Mouse (Mus musculus): ENCODE measurements at regions not wholly inside any gene's neighbourhood (a gene's known extent, or its start where the extent isn't known, plus 50 kb on each side); places are given as distances from the start of the nearest gene placed in this dataset.

GRCm38 (mm10) chr12:59724951-59725350 lies 505.4 kb upstream of the Fbxo33 start:
- H3K4me1 ChIP-seq (replicated peaks): no peaks in the 10 kb centered on the region
- H3K27ac ChIP-seq: no peak overlapping the region
- H3K27me3 ChIP-seq (ENCODE audit: insufficient read depth, poor library complexity, severe bottlenecking): no peaks in the 10 kb centered on the region
- no peaks in the 10 kb centered on the region for H3K9me3 ChIP-seq
- no peak overlapping the region for H3K4me3 ChIP-seq
- WGBS: 86% methylated on average over 1 of the region's 1 CpGs
- no peak for DNase-seq (ENCODE audit: low spot score)
- H3K36me3 ChIP-seq: no peaks in the 10 kb centered on the region

- DNase-seq (ENCODE audit: low spot score): no peak
- Histone ChIP-seq H3K36me3 (no peaks in the 10 kb centered on the region), H3K27me3 (ENCODE audit: insufficient read depth, poor library complexity, severe bottlenecking) (no peaks in the 10 kb centered on the region), H3K27ac (no peak overlapping the region), H3K4me3 (no peak overlapping the region), H3K4me1 (replicated peaks) (no peaks in the 10 kb centered on the region), H3K9me3 (no peaks in the 10 kb centered on the region)
- 77% methylated on average over 6 of the region's 6 CpGs for WGBS
Measured at GRCm38 (mm10) chr12:59722471-59723182, 503.1 kb upstream of the Fbxo33 start.

GRCm38 (mm10) chr12:59713216-59713615 lies 493.7 kb upstream of the Fbxo33 start:
- 73% methylated on average over 3 of the region's 3 CpGs for WGBS
- H3K4me3 ChIP-seq: no peak overlapping the region
- no peaks in the 10 kb centered on the region for H3K4me1 ChIP-seq (replicated peaks)
- H3K36me3 ChIP-seq: no peaks in the 10 kb centered on the region
- no peak for DNase-seq (ENCODE audit: low spot score)
- no peak overlapping the region for H3K27ac ChIP-seq
- H3K27me3 ChIP-seq (ENCODE audit: insufficient read depth, poor library complexity, severe bottlenecking): no peaks in the 10 kb centered on the region
- no peaks in the 10 kb centered on the region for H3K9me3 ChIP-seq

GRCm38 (mm10) chr12:59683235-59683634 lies 463.7 kb upstream of the Fbxo33 start:
- Histone ChIP-seq H3K4me3 (no peak overlapping the region), H3K36me3 (no peaks in the 10 kb centered on the region), H3K4me1 (replicated peaks) (no peaks in the 10 kb centered on the region), H3K9me3 (no peaks in the 10 kb centered on the region), H3K27ac (no peak overlapping the region), H3K27me3 (ENCODE audit: insufficient read depth, poor library complexity, severe bottlenecking) (no peaks in the 10 kb centered on the region)
- no peak for DNase-seq (ENCODE audit: low spot score)
- 89% methylated on average over 2 of the region's 2 CpGs for WGBS

- Histone ChIP-seq H3K4me1 (replicated peaks) (no peaks in the 10 kb centered on the region), H3K9me3 (no peaks in the 10 kb centered on the region), H3K27me3 (ENCODE audit: insufficient read depth, poor library complexity, severe bottlenecking) (no peaks in the 10 kb centered on the region), H3K27ac (no peak overlapping the region), H3K36me3 (no peaks in the 10 kb centered on the region), H3K4me3 (no peak overlapping the region)
- DNase-seq (ENCODE audit: low spot score): no peak
Measured at GRCm38 (mm10) chr12:59663161-59663560, 443.6 kb upstream of the Fbxo33 start.

GRCm38 (mm10) chr12:59630678-59631077 lies 411.2 kb upstream of the Fbxo33 start:
- WGBS: 73% methylated on average over 1 of the region's 1 CpGs
- DNase-seq (ENCODE audit: low spot score): no peak
- Histone ChIP-seq H3K27me3 (ENCODE audit: insufficient read depth, poor library complexity, severe bottlenecking) (no peaks in the 10 kb centered on the region), H3K4me1 (replicated peaks) (no peaks in the 10 kb centered on the region), H3K4me3 (no peak overlapping the region), H3K36me3 (no peaks in the 10 kb centered on the region), H3K27ac (no peak overlapping the region), H3K9me3 (no peaks in the 10 kb centered on the region)

- no peak overlapping the region for H3K4me3 ChIP-seq
- WGBS: 85% methylated on average over 3 of the region's 3 CpGs
- DNase-seq (ENCODE audit: low spot score): no peak
- no peaks in the 10 kb centered on the region for H3K9me3 ChIP-seq
- H3K4me1 ChIP-seq (replicated peaks): no peaks in the 10 kb centered on the region
- H3K27ac ChIP-seq: no peak overlapping the region
- H3K36me3 ChIP-seq: no peaks in the 10 kb centered on the region
- no peaks in the 10 kb centered on the region for H3K27me3 ChIP-seq (ENCODE audit: insufficient read depth, poor library complexity, severe bottlenecking)
Measured at GRCm38 (mm10) chr12:59623147-59623546, 403.6 kb upstream of the Fbxo33 start.

GRCm38 (mm10) chr12:59621132-59621531 lies 401.6 kb upstream of the Fbxo33 start:
- no peak for DNase-seq (ENCODE audit: low spot score)
- H3K4me3 ChIP-seq: no peak overlapping the region
- no peaks in the 10 kb centered on the region for H3K4me1 ChIP-seq (replicated peaks)
- WGBS: 84% methylated on average over 2 of the region's 2 CpGs
- H3K36me3 ChIP-seq: no peaks in the 10 kb centered on the region
- H3K9me3 ChIP-seq: no peaks in the 10 kb centered on the region
- H3K27me3 ChIP-seq (ENCODE audit: insufficient read depth, poor library complexity, severe bottlenecking): no peaks in the 10 kb centered on the region
- H3K27ac ChIP-seq: no peak overlapping the region

GRCm38 (mm10) chr12:59620340-59620739 lies 400.8 kb upstream of the Fbxo33 start:
- H3K4me1 ChIP-seq (replicated peaks): no peaks in the 10 kb centered on the region
- no peaks in the 10 kb centered on the region for H3K36me3 ChIP-seq
- H3K27me3 ChIP-seq (ENCODE audit: insufficient read depth, poor library complexity, severe bottlenecking): no peaks in the 10 kb centered on the region
- DNase-seq (ENCODE audit: low spot score): no peak
- WGBS: 88% methylated on average over 2 of the region's 2 CpGs
- no peak overlapping the region for H3K27ac ChIP-seq
- no peaks in the 10 kb centered on the region for H3K9me3 ChIP-seq
- no peak overlapping the region for H3K4me3 ChIP-seq

GRCm38 (mm10) chr12:59616075-59616474 lies 396.6 kb upstream of the Fbxo33 start:
- Histone ChIP-seq H3K36me3 (no peaks in the 10 kb centered on the region), H3K4me3 (no peak overlapping the region), H3K9me3 (no peaks in the 10 kb centered on the region), H3K4me1 (replicated peaks) (no peaks in the 10 kb centered on the region), H3K27ac (no peak overlapping the region), H3K27me3 (ENCODE audit: insufficient read depth, poor library complexity, severe bottlenecking) (no peaks in the 10 kb centered on the region)
- no peak for DNase-seq (ENCODE audit: low spot score)
- WGBS: 79% methylated on average over 3 of the region's 3 CpGs

GRCm38 (mm10) chr12:59599785-59600184 lies 380.3 kb upstream of the Fbxo33 start:
- Histone ChIP-seq H3K9me3 (no peaks in the 10 kb centered on the region), H3K27ac (no peak overlapping the region), H3K36me3 (no peaks in the 10 kb centered on the region), H3K27me3 (ENCODE audit: insufficient read depth, poor library complexity, severe bottlenecking) (no peaks in the 10 kb centered on the region), H3K4me3 (no peak overlapping the region), H3K4me1 (replicated peaks) (no peaks in the 10 kb centered on the region)
- no peak for DNase-seq (ENCODE audit: low spot score)
- WGBS: 87% methylated on average over 9 of the region's 9 CpGs

GRCm38 (mm10) chr12:59589354-59589753 lies 369.8 kb upstream of the Fbxo33 start:
- Histone ChIP-seq H3K27me3 (ENCODE audit: insufficient read depth, poor library complexity, severe bottlenecking) (no peaks in the 10 kb centered on the region), H3K27ac (no peak overlapping the region), H3K4me1 (replicated peaks) (no peaks in the 10 kb centered on the region), H3K9me3 (peaks cover 5% of the 10 kb centered on the region; the same call in 1 of the 2 replicates), H3K36me3 (no peaks in the 10 kb centered on the region), H3K4me3 (no peak overlapping the region)
- no peak for DNase-seq (ENCODE audit: low spot score)
- WGBS: 96% methylated on average over 2 of the region's 2 CpGs

GRCm38 (mm10) chr12:59582587-59582986 lies 363.1 kb upstream of the Fbxo33 start:
- H3K27me3 ChIP-seq (ENCODE audit: insufficient read depth, poor library complexity, severe bottlenecking): no peaks in the 10 kb centered on the region
- no peaks in the 10 kb centered on the region for H3K4me1 ChIP-seq (replicated peaks)
- H3K36me3 ChIP-seq: no peaks in the 10 kb centered on the region
- H3K4me3 ChIP-seq: no peak overlapping the region
- WGBS: 81% methylated on average over 1 of the region's 1 CpGs
- no peak for DNase-seq (ENCODE audit: low spot score)
- no peaks in the 10 kb centered on the region for H3K9me3 ChIP-seq
- no peak overlapping the region for H3K27ac ChIP-seq

- Histone ChIP-seq H3K9me3 (no peaks in the 10 kb centered on the region), H3K36me3 (no peaks in the 10 kb centered on the region), H3K27me3 (ENCODE audit: insufficient read depth, poor library complexity, severe bottlenecking) (no peaks in the 10 kb centered on the region), H3K4me3 (no peak overlapping the region), H3K27ac (no peak overlapping the region), H3K4me1 (replicated peaks) (no peaks in the 10 kb centered on the region)
- WGBS: 68% methylated on average over 5 of the region's 5 CpGs
- DNase-seq (ENCODE audit: low spot score): no peak
Measured at GRCm38 (mm10) chr12:59579694-59580093, 360.2 kb upstream of the Fbxo33 start.
